Mouse (Mus musculus): ENCODE measurements around the gene E2f4.

GRCm38 (mm10) chr8:105307670-105308069 lies 10.2 kb downstream of the E2f4 start:
- TF ChIP-seq CTCF (IDR thresholded peaks at IDR 0.05; ENCODE audit: extremely low read depth, insufficient read depth, low read length) (no peak), POLR2A (IDR thresholded peaks at IDR 0.05; ENCODE audit: extremely low read depth, insufficient read depth, low read length) (no peak)
